Mouse (Mus musculus) retina, embryonic 14.5 days (tissue): ENCODE results near the gene Ankrd33b.

Experiments used
- DNase-seq: peaks from one replicate; pipeline ENCODE4 v3.0.0-alpha.2; 2015; ENCODE audit warnings: low spot score

Gene Ankrd33b

DNA sequence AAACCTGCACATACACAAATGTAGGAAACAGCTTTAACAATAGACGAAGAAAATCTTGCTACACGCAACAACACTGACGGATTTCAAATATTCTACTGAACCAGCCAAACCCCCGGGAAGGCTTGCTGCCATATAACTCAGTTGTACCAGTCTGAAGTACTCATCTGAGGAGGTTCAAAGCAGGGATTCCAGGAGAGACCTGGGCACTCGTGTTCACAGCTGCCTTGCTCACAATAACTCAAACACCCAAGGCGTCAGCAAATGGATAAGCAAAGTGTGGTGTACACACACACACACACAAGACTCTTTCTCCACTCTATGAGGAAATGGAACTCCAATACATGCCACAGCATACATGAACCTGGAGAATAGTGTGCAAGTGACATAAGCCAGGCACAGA is 29.5 kb downstream of the Ankrd33b start:
- no peak for DNase-seq

DNA sequence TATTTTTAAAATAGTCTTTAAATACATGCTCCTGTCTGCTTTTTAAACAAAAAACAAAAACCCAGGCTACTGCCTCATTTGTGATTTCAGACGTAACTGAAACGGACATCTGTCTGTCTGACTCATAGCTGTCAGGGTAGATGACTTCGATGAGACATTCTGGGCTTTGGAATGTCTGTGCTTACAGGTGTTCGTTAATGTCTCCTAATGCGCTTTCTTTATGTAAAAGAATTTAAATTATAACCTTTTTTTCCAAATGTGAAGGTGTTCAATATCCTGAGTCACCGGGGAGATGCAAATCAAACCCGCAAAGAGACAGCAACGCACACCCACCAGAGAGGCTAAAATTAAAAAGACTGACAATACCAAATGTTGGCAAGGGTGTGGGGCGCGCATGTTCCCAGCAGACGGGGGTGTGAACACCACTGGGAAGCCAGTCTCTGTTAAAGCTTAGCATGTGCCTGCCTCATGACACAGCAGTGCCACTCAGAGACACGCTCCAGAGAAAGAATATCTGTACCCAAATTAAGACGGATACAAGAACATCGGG is 30.3 kb downstream of the Ankrd33b start:
- no peak for DNase-seq

DNA sequence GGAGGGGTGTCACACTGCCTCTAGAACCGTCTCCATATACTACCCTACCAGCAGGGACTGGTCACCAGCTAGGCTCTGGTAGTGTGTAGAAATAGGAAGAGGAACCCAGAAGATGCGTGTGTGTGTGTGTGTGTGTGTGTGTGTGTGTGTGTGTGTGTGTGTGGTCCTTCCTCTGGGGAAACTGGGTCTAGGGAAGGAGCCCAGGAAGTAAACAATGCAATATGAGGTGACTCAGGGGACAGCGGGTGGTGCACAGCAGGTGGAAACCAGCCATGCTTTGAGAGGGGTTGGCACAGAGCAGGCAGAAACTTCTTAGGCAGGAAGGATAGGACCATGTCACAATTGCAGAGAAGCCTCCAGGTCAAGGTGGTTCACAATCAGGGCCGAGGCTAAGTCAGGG is 30.8 kb downstream of the Ankrd33b start:
- no peak for DNase-seq

DNA sequence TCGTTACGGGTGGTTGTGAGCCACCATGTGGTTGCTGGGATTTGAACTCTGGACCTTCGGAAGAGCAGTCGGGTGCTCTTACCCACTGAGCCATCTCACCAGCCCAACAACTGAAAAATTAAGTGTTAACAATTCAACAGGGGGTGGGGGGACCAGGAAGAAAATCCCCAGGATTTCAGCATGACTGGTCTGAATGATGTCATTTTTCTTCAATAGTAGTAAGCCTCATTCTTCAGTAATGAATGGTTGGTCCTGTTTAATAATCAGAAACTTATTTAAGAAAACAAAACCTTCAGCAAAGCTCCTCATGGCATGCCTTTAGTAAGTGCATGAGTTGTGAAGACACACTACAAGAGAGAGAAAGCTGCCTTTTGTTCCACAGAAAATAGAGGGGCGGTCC is 32.7 kb downstream of the Ankrd33b start:
- no peak for DNase-seq

DNA sequence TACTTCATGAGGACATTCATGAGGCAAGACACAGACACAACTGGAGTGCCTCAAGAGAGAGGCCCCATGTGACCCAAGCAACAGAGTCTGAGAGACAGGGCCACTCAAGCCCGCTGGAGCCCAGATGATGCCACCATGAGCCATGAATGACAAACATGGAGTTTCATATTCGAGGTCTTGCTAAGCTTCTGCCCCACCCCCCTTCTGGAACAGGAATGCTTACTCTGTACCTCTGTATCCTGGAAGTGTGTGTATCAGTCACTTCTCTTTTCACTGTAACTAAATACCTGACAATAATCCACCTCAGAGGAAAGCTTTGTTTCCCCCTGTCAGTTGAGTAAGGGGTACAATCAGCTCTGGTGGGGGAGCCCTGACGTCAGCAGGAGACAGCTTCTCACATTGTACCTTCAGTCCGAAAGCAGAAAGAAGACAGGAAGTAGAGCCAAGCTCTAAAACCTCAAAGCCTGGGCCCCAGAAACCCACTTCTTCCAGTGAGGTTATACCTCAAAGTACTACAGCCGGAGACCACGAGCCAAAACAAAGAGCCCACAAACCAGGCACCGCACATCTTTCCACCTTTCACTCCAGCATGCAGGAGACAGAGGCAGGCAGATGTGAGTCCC is 34.9 kb downstream of the Ankrd33b start:
- DNase-seq = no peak

DNA sequence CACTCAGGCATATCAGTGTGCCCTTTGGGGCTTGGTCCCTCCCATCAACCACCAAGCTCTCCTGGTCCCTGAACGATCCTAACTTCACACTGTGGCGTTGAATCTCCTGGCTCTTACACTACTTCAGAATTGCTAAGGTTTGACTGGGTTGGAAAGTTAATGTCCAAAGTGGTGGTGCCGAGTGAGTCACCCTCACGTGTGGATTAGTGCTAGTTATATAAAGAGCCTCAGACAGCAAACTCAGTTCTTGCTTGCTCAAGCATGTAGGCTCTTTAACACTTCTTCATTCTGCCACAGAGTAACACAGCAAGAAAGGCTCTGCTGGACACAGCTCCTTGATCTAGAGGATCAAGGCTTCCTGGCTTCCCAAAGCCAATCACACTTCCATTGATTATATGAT is 35.8 kb downstream of the Ankrd33b start:
- no peak for DNase-seq

DNA sequence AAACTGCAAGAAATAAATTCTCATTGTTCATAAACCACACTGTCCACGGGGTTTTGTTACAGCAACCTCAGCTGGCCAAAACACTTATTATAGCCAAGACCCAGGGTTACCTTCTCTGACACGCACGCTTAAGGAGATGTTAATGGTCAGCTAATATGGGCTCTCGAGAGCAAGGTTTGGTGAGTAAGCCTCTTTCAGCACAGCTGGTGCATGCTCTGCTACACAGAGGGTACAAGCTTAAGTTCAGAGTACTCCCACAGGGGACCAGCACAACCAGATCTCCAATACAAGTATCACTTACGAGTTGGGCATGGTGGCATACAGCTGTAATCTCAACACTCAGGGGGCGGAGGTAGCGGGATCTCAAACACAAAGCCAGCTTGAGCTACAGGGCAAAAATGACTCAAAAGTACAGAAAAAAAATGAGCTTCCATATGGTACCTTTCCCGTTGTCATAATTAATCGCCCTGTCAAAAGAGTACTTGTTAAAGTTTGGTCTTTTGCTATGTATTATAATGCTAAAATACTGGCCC is 39.4 kb downstream of the Ankrd33b start:
- DNase-seq = no peak

DNA sequence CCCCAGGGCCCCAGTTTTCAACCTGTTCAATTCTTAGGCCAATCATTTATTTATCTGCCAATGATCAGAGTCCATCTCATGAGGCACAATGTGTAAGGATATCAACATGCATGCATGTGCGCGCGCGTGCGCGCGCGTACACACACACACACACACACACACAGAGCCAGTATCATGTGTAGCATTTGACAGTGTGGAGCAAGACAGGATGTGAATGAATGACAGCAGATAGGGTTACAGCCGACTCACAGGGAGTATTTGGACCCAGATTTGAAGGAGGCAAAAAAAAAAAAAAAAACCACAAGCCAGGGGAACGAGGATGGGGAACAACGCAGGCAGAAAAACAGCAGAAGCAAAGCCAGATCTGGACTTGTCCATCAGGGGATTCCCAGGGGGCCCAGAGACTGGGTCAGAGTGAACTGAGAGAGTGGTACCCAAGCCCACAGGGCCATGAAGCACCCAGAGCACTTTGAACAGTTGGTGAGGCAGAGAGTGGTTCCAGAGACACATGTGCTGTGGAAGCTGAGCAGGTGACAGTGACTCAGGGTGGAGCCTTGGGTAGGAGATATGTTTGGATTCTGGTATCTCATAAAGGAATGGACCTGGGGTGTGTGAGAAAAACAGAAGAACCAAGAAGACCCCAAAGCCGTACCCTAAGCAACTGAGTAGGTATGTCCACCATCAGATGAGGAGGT is 41.7 kb downstream of the Ankrd33b start:
- no peak for DNase-seq

DNA sequence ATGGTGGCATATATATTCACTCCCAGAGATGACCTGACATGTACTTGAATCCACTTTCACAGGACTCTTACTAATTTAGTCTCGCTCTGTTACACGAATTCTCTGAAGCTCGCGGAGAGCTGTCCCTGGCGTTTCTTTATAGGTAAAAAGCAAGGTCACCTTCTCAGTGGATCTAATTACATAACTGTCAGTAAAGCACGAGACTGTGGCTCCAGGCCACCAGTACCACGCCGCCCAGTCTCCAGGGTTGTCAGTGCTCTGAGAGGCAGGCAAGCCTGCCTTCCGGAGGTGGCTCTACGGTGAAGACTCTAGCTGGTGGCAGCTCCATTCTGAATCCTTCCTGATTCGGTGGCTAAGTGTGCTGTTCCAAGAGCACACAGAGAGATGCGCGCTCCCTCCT is 43.0 kb downstream of the Ankrd33b start:
- DNase-seq = no peak

DNA sequence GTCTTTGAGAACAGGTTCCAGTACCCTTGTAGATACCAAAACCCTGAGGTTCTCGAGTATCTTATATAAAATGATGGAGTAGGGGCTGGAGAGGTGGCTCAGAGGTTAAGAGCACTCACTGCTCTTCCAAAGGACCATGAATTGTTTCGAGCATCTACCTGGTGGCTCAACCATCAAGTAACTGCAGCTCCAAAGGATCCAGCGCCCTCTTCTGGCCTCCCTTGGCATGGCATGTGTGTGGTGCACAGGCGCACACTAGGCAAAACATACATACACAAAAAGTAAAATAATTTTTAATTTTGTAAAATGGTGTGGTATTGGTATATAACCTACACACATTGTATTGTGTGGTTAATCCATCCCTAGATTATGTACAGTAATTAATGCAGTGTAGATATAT is 43.8 kb downstream of the Ankrd33b start:
- no peak for DNase-seq

DNA sequence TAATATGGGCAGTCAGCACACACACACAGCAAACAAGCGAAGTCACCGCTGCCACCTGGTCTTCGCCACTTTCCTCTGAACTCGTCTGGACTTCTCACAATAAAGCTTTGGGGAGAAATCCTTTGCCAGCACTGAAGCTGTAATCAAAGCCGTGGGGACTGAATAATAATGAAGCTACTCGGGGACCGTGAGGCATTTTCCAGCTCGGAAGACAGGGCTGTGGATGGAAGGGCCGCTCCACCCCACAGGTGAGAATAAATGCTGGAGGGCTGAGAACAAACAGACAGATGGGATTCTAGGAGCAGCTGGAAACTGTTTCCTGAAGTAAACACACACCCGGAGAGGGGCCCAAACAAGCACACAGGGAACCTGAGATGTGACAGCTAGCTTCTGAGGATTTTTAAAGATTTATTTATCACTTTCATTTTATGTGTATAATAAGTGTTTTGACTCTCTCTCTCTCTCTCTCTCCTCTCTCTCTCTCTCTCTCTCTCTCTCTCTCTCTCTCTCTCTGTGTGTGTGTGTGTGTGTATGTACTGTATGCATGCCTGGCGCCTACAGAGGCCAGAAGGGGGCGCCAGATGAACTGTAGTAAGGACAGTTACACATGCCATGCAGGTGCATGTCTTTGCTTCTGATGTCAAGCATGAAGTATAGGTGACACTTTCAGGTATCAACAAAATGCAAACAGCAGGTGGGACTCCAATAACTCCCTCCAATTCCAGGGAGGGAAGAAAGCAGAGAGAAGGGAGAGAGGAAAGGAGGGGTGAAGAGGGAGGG is 46.7 kb downstream of the Ankrd33b start:
- no peak for DNase-seq

DNA sequence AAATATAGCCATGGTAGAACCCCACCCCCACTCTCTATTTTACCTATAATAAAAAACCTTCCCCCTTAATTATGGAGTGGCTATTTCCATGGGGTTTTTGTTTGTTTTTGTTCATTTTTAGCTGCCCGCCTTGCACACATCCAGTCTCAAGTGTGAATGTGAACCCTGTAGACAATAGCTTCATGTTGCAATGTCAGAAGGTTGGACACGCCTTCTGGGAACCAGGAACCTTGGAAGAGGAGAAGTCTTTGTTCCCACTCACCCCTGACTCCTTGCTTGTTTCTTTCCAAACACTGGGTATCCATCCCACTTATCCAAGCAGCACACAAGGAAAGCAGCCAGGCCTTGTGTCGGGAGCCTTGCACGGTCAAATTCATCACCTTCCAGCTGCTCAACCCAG is 48.5 kb downstream of the Ankrd33b start:
- no peak for DNase-seq

DNA sequence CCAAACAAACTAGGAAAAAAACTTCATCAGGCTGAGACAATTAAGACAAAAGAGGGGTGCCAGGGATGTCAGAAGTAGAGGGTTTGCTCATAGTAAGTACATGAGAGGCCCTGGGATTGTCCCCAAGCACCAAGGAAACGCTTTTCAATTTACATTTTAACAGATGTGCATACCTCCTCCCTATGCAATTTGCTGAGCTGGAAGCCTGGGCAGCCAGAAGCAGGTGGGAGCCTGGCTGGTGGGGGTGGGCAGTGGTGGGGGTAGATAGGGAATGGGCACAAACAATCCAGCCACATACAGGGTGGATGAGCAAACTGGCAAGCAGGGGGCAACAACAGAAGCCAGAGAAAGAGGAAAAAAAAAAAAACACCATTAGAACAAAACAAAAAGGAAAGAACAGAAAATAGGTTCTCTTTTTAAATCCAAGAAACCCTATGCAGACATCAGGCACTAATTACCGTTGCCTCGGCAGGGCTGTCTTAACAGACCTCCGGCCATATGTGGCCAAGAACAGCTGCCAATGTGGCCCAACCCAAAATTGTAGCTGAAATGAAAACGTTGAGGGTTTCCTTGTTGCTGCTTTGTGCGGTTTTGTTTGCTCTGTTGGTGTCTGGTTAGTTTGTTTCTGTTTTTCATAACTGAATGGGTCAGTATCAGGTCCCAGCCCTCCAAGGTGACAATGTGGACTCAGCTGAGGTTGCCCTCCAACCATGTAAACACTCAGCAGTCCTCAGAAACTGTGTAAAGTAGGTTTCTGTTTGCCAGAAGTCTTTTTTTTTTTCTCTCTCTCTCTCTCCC is 49.2 kb downstream of the Ankrd33b start:
- DNase-seq = no peak

DNA sequence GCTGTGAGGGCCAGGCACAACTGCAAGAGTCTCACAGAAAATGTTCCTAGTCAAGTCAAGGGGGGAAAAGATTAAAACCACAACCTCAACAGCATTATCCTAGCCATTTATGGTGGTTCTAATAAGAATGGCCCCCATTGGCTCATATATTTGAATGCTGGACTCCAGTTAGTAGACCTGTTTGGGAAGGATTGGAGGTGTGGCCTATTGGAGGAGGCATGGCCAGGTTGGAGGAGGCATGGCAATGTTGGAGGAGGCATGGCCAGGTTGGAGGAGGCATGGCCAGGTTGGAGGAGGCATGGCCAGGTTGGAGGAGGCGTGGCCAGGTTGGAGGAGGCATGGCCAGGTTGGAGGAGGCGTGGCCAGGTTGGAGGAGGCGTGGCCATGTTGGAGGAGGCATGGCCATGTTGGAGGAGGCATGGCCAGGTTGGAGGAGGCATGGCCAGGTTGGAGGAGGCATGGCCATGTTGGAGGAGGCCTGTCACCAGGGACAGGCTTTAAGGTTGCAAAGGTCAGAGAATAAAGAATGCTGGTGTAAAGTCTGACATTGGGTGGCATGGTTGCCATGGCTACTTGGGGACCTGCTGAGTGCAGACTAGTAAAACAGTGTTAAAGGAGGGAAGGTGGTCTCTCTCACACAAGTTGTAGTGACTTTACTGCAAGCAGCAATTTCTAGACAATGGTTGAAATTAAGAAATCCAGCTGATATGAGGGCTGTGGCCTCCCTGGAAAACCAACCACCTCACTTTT is 50.3 kb downstream of the Ankrd33b start:
- DNase-seq = no peak

DNA sequence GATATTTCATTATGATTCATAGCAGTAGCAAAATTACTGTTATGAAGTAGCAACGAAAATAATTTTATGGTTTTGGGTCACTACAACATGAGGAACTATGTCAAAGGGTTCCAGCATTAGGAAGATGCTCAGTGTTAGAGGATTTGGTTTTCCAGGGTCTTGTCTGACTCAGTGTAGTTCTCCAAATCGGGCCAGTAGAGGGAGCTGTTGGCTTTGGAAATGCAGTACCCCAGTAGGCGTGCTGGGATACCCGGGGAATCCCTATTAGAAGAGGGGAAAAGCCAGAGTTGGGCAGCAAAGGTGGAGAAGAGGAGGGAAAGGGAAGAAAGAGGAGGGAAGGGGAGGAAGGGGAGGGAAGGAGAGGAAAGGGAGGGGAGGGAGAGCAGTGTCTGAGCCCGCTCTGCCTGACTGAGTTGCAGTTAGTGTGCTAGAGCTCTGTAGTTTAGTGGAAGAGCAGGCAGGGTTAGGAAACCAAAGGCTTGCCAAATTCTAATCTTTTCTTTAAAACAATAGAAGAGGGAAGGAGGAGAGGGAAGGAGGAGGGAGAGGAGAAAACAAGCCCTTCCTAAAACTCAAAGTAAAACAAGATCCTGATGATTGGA is 51.8 kb downstream of the Ankrd33b start:
- peak; percentile 93 for DNase-seq

DNA sequence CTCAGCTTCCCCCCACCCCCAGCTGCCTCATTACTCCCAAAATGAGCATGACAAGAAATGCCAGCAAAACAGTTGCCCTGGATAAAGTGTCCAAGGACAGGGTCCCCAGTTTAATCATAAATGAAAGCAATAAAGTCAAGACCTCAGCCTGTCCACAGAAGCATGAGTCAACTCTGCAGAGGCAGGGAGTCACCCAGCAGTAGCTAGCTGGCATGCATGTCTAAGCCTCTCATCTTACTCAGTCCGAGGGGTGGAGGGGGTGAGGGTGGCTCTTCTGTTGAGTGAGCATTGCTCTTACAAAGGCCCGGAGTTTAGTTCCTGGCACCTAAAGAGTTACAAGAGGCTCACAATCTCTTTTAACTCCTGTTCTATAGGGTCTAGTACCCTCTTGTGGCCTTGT is 55.5 kb downstream of the Ankrd33b start:
- no peak for DNase-seq

DNA sequence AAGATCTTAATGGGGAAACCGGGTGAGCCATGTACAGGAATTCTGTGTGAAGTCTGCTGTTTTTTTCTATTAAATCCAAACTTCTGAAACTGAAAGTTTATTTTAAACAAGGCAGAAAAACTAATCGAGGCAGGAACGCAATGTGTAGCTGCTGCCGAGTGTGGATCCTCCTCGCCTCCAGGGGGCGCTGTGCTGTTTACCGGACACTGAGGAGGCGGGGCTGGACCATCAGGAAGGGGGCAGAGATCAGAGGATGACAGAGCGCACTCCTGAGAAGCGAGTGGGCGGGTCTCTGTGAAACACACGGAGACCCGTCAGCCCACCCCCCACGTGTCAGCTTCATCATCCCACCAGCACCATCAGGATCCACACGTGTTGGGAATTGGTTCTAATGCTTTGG is 58.0 kb downstream of the Ankrd33b start:
- no peak for DNase-seq

DNA sequence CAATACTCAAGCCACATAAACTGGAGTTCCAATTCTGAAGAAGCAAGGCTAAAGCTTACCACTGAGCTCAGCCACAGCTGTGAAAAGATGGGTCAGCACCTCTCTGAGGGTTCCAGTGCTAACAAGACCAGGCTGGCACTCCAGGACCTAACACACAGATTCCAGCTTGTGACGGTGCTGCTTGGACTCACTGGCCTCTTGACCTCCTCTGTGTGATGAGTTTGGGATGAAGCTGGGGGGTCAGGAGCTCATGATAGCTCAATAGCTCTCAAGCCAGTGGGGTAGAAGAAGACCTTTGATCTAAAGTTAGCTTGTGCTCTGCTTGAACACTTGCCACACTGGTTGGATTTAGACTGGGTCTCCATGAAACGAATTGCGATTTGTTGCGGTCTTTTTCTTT is 60.8 kb downstream of the Ankrd33b start:
- DNase-seq = no peak

DNA sequence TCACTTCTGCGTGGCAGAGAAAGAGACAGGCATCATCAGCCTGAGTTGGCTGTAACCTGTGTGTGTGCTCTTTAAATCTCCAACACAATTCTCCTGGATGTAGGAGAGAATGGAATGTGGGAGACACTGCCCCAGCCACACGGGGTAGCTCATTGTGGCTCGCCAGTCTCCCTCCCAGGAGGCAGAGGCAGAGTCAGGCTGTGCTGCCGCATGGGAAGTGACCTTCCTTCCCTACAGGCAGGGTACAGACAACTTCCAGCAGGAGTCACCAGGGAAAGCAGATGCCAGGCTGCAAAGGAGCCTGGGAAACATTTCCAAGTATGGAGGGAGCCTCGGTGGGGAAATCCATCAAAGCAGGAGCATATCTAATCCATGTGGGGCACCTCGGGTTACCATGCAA is 62.3 kb downstream of the Ankrd33b start:
- no peak for DNase-seq

DNA sequence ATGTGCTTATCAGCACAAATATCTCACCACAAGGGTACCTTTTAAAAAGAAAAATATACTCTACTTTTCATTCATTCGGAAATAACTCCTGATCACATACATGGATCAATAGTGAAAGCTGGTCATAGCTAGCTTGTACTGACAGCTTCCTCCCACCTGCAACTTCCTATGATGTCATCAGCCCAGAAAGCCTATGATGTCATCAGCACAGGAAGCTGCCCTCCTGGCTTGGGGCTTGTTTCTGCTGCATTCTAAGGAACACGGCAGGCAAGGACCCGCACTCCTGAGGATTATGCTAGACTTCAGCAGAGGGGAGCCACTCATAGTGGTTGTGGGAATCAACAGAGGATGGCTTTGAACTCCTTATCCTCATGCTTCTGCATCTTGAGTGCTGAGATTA is 63.2 kb downstream of the Ankrd33b start:
- DNase-seq = no peak
